Mouse (Mus musculus) MEL (cell line): ENCODE measurements at regions not wholly inside any gene's neighbourhood (a gene's known extent, or its start where the extent isn't known, plus 50 kb on each side); places are given as distances from the start of the nearest gene placed in this dataset.

Experiments used
- DNase-seq: peaks from one replicate; pipeline ENCODE4 v3.0.0; 2011; ENCODE audit warnings: low read depth, low spot score
- H3K27ac ChIP-seq: 2 replicates; pipeline ENCODE4 v1.5.1; 2012; ENCODE audit warnings: low read depth, mild to moderate bottlenecking, control low read depth, low read length, moderate library complexity; ENCODE audit not compliant: control insufficient read depth
- H3K27me3 ChIP-seq, 2 experiments: fragments of 150-350 bp in 1 of 2; sonication (generic) in 1 of 2; 2 replicates each; pipeline ENCODE4 v1.6.1; 2012; ENCODE audit warnings: low read length in 2 of 2, mild to moderate bottlenecking in 2 of 2, improper control_type of control experiment in 1 of 2, moderate library complexity in 1 of 2; ENCODE audit not compliant: insufficient read depth in 2 of 2, control insufficient read depth in 1 of 2
- H3K36me3 ChIP-seq, 2 experiments: 2 replicates each; pipeline ENCODE4 v1.6.1; 2012 to 2014; ENCODE audit warnings: low read length in 2 of 2, improper control_type of control experiment in 1 of 2, inconsistent platforms in 1 of 2, mild to moderate bottlenecking in 1 of 2; ENCODE audit not compliant: insufficient read depth in 2 of 2, control insufficient read depth in 1 of 2
- H3K4me1 ChIP-seq, 2 experiments: fragments of 150-350 bp in 1 of 2; sonication (generic) in 1 of 2; 2 replicates each; pipeline ENCODE4 v1.6.1; 2012; ENCODE audit warnings: low read length in 2 of 2, improper control_type of control experiment in 1 of 2, mild to moderate bottlenecking in 1 of 2; ENCODE audit not compliant: insufficient read depth in 2 of 2, control insufficient read depth in 1 of 2
- H3K4me3 ChIP-seq, 2 experiments: fragments of 150-350 bp in 1 of 2; sonication (generic) in 1 of 2; 2 replicates each; pipeline ENCODE4 v1.5.1; 2012; ENCODE audit warnings: low read depth in 2 of 2, low read length in 2 of 2, mild to moderate bottlenecking in 2 of 2, moderate library complexity in 2 of 2, control low read depth in 1 of 2, improper control_type of control experiment in 1 of 2; ENCODE audit not compliant: control insufficient read depth in 1 of 2, insufficient read depth in 1 of 2
- H3K79me2 ChIP-seq: 2 replicates; pipeline ENCODE4 v1.6.1; 2012; ENCODE audit warnings: mild to moderate bottlenecking, low read length, moderate library complexity; ENCODE audit not compliant: control insufficient read depth, poor library complexity, insufficient read depth
- H3K9ac ChIP-seq: 2 replicates; pipeline ENCODE4 v1.6.1; 2012; ENCODE audit warnings: low read depth, mild to moderate bottlenecking, control low read depth, low read length, moderate library complexity; ENCODE audit not compliant: control insufficient read depth, poor library complexity, severe bottlenecking
- H3K9me3 ChIP-seq: fragments of 150-350 bp; sonication (generic); replicated peaks from 2 replicates; pipeline ENCODE4 v1.6.1; 2012; ENCODE audit warnings: mild to moderate bottlenecking, low read length, improper control_type of control experiment, moderate library complexity; ENCODE audit not compliant: insufficient read depth
- BHLHE40 ChIP-seq: IDR thresholded peaks from 2 replicates; pipeline ENCODE4 v1.6.1; 2012; ENCODE audit warnings: low read depth, mild to moderate bottlenecking, inconsistent platforms, low read length, improper control_type of control experiment, borderline replicate concordance
- CHD1 ChIP-seq: IDR thresholded peaks from 2 replicates; pipeline ENCODE4 v1.6.1; 2012; ENCODE audit warnings: low read depth, mild to moderate bottlenecking, inconsistent platforms, low read length, improper control_type of control experiment
- CHD2 ChIP-seq: IDR thresholded peaks from 2 replicates; pipeline ENCODE4 v1.6.1; 2011; ENCODE audit warnings: low read length, improper control_type of control experiment
- EP300 ChIP-seq, 2 experiments: IDR thresholded peaks; 2 replicates each; pipeline ENCODE4 v1.6.1; 2011; ENCODE audit warnings: improper control_type of control experiment in 2 of 2, low read length in 2 of 2, low read depth in 1 of 2, mild to moderate bottlenecking in 1 of 2
- ETS1 ChIP-seq: IDR thresholded peaks from 2 replicates; pipeline ENCODE4 v1.6.1; 2012; ENCODE audit warnings: low read depth, mild to moderate bottlenecking, inconsistent platforms, low read length, improper control_type of control experiment, moderate library complexity
- GABPA ChIP-seq: IDR thresholded peaks from 2 replicates; pipeline ENCODE4 v1.6.1; 2012; ENCODE audit warnings: low read depth, mild to moderate bottlenecking, inconsistent platforms, low read length, improper control_type of control experiment, moderate library complexity
- GATA1 ChIP-seq: IDR thresholded peaks from 2 replicates; pipeline ENCODE4 v1.6.1; 2011; ENCODE audit warnings: low read depth, low read length, improper control_type of control experiment
- HCFC1 ChIP-seq: IDR thresholded peaks from 2 replicates; pipeline ENCODE4 v1.6.1; 2012; ENCODE audit warnings: low read depth, mild to moderate bottlenecking, inconsistent platforms, low read length, improper control_type of control experiment, moderate library complexity
- JUND ChIP-seq: IDR thresholded peaks from 2 replicates; pipeline ENCODE4 v1.6.1; 2011; ENCODE audit warnings: low read depth, mild to moderate bottlenecking, improper control_type of control experiment, low read length
- KAT2A ChIP-seq: conservative IDR thresholded peaks from 2 replicates; pipeline ENCODE4 v1.6.1; 2012; ENCODE audit warnings: low read depth, low read length, improper control_type of control experiment, inconsistent platforms
- MAX ChIP-seq: IDR thresholded peaks from 2 replicates; pipeline ENCODE4 v1.6.1; 2011; ENCODE audit warnings: low read length, improper control_type of control experiment
- MEF2A ChIP-seq: IDR thresholded peaks from 2 replicates; pipeline ENCODE4 v1.6.1; 2014; ENCODE audit warnings: low read depth, mild to moderate bottlenecking, inconsistent platforms, low read length, improper control_type of control experiment; ENCODE audit not compliant: poor library complexity, insufficient replicate concordance, severe bottlenecking; ENCODE audit errors: extremely low read depth
- MXI1 ChIP-seq: IDR thresholded peaks from 2 replicates; pipeline ENCODE4 v1.6.1; 2011; ENCODE audit warnings: mild to moderate bottlenecking, low read depth, low read length, improper control_type of control experiment
- MYB ChIP-seq: IDR thresholded peaks from 2 replicates; pipeline ENCODE4 v1.6.1; 2011; ENCODE audit warnings: mild to moderate bottlenecking, low read depth, low read length, improper control_type of control experiment
- MYC ChIP-seq: IDR thresholded peaks from 2 replicates; pipeline ENCODE4 v1.6.1; 2011; ENCODE audit warnings: low read depth, mild to moderate bottlenecking, low read length, improper control_type of control experiment, moderate library complexity
- NELFE ChIP-seq: IDR thresholded peaks from 2 replicates; pipeline ENCODE4 v1.6.1; 2011; ENCODE audit warnings: low read depth, low read length, improper control_type of control experiment
- POLR2A ChIP-seq, 2 experiments: IDR thresholded peaks; 2 replicates each; pipeline ENCODE4 v1.6.1; 2011 to 2012; ENCODE audit warnings: low read length in 2 of 2, mild to moderate bottlenecking in 2 of 2, control low read depth in 1 of 2, improper control_type of control experiment in 1 of 2, low read depth in 1 of 2, moderate library complexity in 1 of 2; ENCODE audit not compliant: control insufficient read depth in 1 of 2, insufficient read depth in 1 of 2, poor library complexity in 1 of 2
- POLR2AphosphoS2 ChIP-seq: IDR thresholded peaks from 2 replicates; pipeline ENCODE4 v1.6.1; 2011; ENCODE audit warnings: low read length, improper control_type of control experiment
- RAD21 ChIP-seq: IDR thresholded peaks from 2 replicates; pipeline ENCODE4 v1.6.1; 2011; ENCODE audit warnings: mild to moderate bottlenecking, low read depth, low read length, improper control_type of control experiment
- RCOR1 ChIP-seq: IDR thresholded peaks from 2 replicates; pipeline ENCODE4 v1.6.1; 2012; ENCODE audit warnings: low read depth, mild to moderate bottlenecking, inconsistent platforms, low read length, improper control_type of control experiment
- SIN3A ChIP-seq: IDR thresholded peaks from 2 replicates; pipeline ENCODE4 v1.6.1; 2012; ENCODE audit warnings: low read length, improper control_type of control experiment, inconsistent platforms
- SMC3 ChIP-seq: IDR thresholded peaks from 2 replicates; pipeline ENCODE4 v1.6.1; 2011; ENCODE audit warnings: low read depth, low read length, improper control_type of control experiment
- TBP ChIP-seq: IDR thresholded peaks from 2 replicates; pipeline ENCODE4 v1.8.0; 2011; ENCODE audit warnings: low read depth, low read length, improper control_type of control experiment
- USF1 ChIP-seq: IDR thresholded peaks from 2 replicates; pipeline ENCODE4 v1.6.1; 2014; ENCODE audit warnings: low read depth, mild to moderate bottlenecking, inconsistent platforms, low read length, improper control_type of control experiment, moderate library complexity
- ZC3H11A ChIP-seq: IDR thresholded peaks from 2 replicates; pipeline ENCODE4 v1.6.1; 2012; ENCODE audit warnings: low read depth, mild to moderate bottlenecking, inconsistent platforms, low read length, improper control_type of control experiment
- ZKSCAN1 ChIP-seq: IDR thresholded peaks from 2 replicates; pipeline ENCODE4 v1.6.1; 2012; ENCODE audit warnings: low read depth, mild to moderate bottlenecking, inconsistent platforms, low read length, improper control_type of control experiment, moderate library complexity
- ZMIZ1 ChIP-seq: IDR thresholded peaks from 2 replicates; pipeline ENCODE4 v1.6.1; 2012; ENCODE audit warnings: low read depth, mild to moderate bottlenecking, inconsistent platforms, low read length, improper control_type of control experiment, moderate library complexity
- ZNF384 ChIP-seq: IDR thresholded peaks from 2 replicates; pipeline ENCODE4 v1.6.1; 2012; ENCODE audit warnings: low read depth, mild to moderate bottlenecking, inconsistent platforms, low read length, improper control_type of control experiment

DNA sequence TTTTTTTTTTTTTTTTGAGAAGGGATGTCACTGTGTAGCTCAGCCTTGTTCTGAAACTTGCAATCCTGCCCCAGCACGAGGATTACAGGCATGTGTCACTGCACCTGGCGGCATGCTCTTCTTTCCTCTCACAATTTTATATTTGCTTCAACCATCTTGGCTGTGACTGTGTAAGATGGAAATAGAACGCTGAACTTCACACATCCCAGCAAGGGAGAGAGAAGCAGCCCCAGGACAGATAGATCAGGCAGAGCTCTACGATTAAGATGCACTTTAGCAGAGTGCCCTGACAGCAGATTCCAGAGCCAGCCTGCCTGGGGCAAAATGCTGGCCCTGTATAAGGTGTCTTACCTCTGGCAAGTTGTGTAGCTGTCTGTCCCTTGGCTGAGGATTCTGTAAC is 84.7 kb upstream of the Ube2e1 start:
- DNase-seq, result no peak
- no peaks in the 10 kb centered on the region for H3K79me2 ChIP-seq

DNA sequence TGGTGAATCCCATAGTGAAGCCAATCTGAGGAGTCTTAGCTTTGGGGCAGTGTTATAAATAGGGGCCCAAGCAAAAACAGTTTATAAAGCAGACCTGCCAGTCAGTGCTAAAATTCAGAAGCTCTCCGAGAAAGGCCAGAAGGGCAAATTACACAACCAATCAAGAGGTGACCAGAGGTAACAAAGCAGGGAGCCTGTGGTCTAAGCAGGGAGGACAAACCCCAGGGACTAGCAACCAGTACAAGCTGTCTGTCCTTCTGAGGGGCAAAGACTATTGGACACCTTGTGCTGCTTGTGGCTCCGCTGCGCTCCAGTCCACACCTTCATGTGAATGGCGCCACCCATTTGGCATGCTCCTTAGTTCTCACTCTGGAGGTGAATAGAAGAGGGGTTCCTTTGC is 67.3 kb upstream of the Ube2e1 start:
- no peak overlapping the region for H3K9ac ChIP-seq
- no peak for DNase-seq
- H3K79me2 ChIP-seq, result no peaks in the 10 kb centered on the region
- no peaks in the 10 kb centered on the region for H3K36me3 ChIP-seq
- H3K9me3 ChIP-seq, result no peaks in the 10 kb centered on the region
- H3K27me3 ChIP-seq, result no peaks in the 10 kb centered on the region
- no peak overlapping the region for H3K27ac ChIP-seq
- no peak overlapping the region for H3K4me3 ChIP-seq
- TF ChIP-seq HCFC1 (no peak), EP300 (IDR thresholded peaks at IDR 0.05; ENCODE audit: low read depth in 1 of 2, low read length in 2 of 2) (no peak), MYB (no peak), TBP (no peak), NELFE (no peak), MYC (no peak), KAT2A (no peak), GABPA (no peak), ZC3H11A (no peak), BHLHE40 (no peak), MAX (no peak), ZNF384 (no peak), ZMIZ1 (no peak), ZKSCAN1 (no peak), MEF2A (no peak), POLR2A (IDR thresholded peaks at IDR 0.05; ENCODE audit: control insufficient read depth in 1 of 2, insufficient read depth in 1 of 2, low read depth in 1 of 2, low read length in 2 of 2, poor library complexity in 1 of 2) (no peak), CHD2 (no peak), GATA1 (no peak), CHD1 (no peak), RAD21 (no peak)
- H3K4me1 ChIP-seq, result no peaks in the 10 kb centered on the region

More for the DNA sequence above, 84.7 kb upstream of the Ube2e1 start:
- TF ChIP-seq SMC3 (no peak), HCFC1 (no peak), POLR2A (IDR thresholded peaks at IDR 0.05; ENCODE audit: control insufficient read depth in 1 of 2, insufficient read depth in 1 of 2, low read depth in 1 of 2, low read length in 2 of 2, poor library complexity in 1 of 2) (no peak), JUND (no peak), SIN3A (no peak), GATA1 (no peak), RCOR1 (no peak), MAX (no peak), POLR2AphosphoS2 (no peak), USF1 (no peak), MYC (no peak), ZKSCAN1 (no peak), ETS1 (no peak), NELFE (no peak), MXI1 (no peak)
- TF ChIP-seq, all 39 proteins: peak for 0
- Histone ChIP-seq H3K4me1 (no peaks in the 10 kb centered on the region), H3K9me3 (no peaks in the 10 kb centered on the region), H3K4me3 (no peak overlapping the region), H3K27me3 (no peaks in the 10 kb centered on the region), H3K9ac (no peak overlapping the region), H3K27ac (no peak overlapping the region), H3K36me3 (no peaks in the 10 kb centered on the region)
